Mouse (Mus musculus) MEL (cell line): Measurements from ENCODE around the gene Phkg2. TPM values are rescaled to one million over a fixed set of nuclear protein-coding genes. Genes with fewer than 3 reads are reported as not detected.

Experiments used
- DNase-seq: peaks from one replicate; pipeline ENCODE4 v3.0.0; 2011; ENCODE audit warnings: low read depth, low spot score
- H3K27ac ChIP-seq: 2 replicates; pipeline ENCODE4 v1.5.1; 2012; ENCODE audit warnings: low read depth, mild to moderate bottlenecking, control low read depth, low read length, moderate library complexity; ENCODE audit not compliant: control insufficient read depth
- H3K27me3 ChIP-seq, 2 experiments: fragments of 150-350 bp in 1 of 2; sonication (generic) in 1 of 2; 2 replicates each; pipeline ENCODE4 v1.6.1; 2012; ENCODE audit warnings: low read length in 2 of 2, mild to moderate bottlenecking in 2 of 2, improper control_type of control experiment in 1 of 2, moderate library complexity in 1 of 2; ENCODE audit not compliant: insufficient read depth in 2 of 2, control insufficient read depth in 1 of 2
- H3K36me3 ChIP-seq, 2 experiments: 2 replicates each; pipeline ENCODE4 v1.6.1; 2012 to 2014; ENCODE audit warnings: low read length in 2 of 2, improper control_type of control experiment in 1 of 2, inconsistent platforms in 1 of 2, mild to moderate bottlenecking in 1 of 2; ENCODE audit not compliant: insufficient read depth in 2 of 2, control insufficient read depth in 1 of 2
- H3K4me1 ChIP-seq, 2 experiments: fragments of 150-350 bp in 1 of 2; sonication (generic) in 1 of 2; 2 replicates each; pipeline ENCODE4 v1.6.1; 2012; ENCODE audit warnings: low read length in 2 of 2, improper control_type of control experiment in 1 of 2, mild to moderate bottlenecking in 1 of 2; ENCODE audit not compliant: insufficient read depth in 2 of 2, control insufficient read depth in 1 of 2
- H3K4me3 ChIP-seq, 2 experiments: fragments of 150-350 bp in 1 of 2; sonication (generic) in 1 of 2; 2 replicates each; pipeline ENCODE4 v1.5.1; 2012; ENCODE audit warnings: low read depth in 2 of 2, low read length in 2 of 2, mild to moderate bottlenecking in 2 of 2, moderate library complexity in 2 of 2, control low read depth in 1 of 2, improper control_type of control experiment in 1 of 2; ENCODE audit not compliant: control insufficient read depth in 1 of 2, insufficient read depth in 1 of 2
- H3K79me2 ChIP-seq: 2 replicates; pipeline ENCODE4 v1.6.1; 2012; ENCODE audit warnings: mild to moderate bottlenecking, low read length, moderate library complexity; ENCODE audit not compliant: control insufficient read depth, poor library complexity, insufficient read depth
- H3K9ac ChIP-seq: 2 replicates; pipeline ENCODE4 v1.6.1; 2012; ENCODE audit warnings: low read depth, mild to moderate bottlenecking, control low read depth, low read length, moderate library complexity; ENCODE audit not compliant: control insufficient read depth, poor library complexity, severe bottlenecking
- H3K9me3 ChIP-seq: fragments of 150-350 bp; sonication (generic); replicated peaks from 2 replicates; pipeline ENCODE4 v1.6.1; 2012; ENCODE audit warnings: mild to moderate bottlenecking, low read length, improper control_type of control experiment, moderate library complexity; ENCODE audit not compliant: insufficient read depth
- EP300 ChIP-seq, 2 experiments: IDR thresholded peaks; 2 replicates each; pipeline ENCODE4 v1.6.1; 2011; ENCODE audit warnings: improper control_type of control experiment in 2 of 2, low read length in 2 of 2, low read depth in 1 of 2, mild to moderate bottlenecking in 1 of 2
- ETS1 ChIP-seq: IDR thresholded peaks from 2 replicates; pipeline ENCODE4 v1.6.1; 2012; ENCODE audit warnings: low read depth, mild to moderate bottlenecking, inconsistent platforms, low read length, improper control_type of control experiment, moderate library complexity
- HCFC1 ChIP-seq: IDR thresholded peaks from 2 replicates; pipeline ENCODE4 v1.6.1; 2012; ENCODE audit warnings: low read depth, mild to moderate bottlenecking, inconsistent platforms, low read length, improper control_type of control experiment, moderate library complexity
- JUND ChIP-seq: IDR thresholded peaks from 2 replicates; pipeline ENCODE4 v1.6.1; 2011; ENCODE audit warnings: low read depth, mild to moderate bottlenecking, improper control_type of control experiment, low read length
- MAZ ChIP-seq: IDR thresholded peaks from 2 replicates; pipeline ENCODE4 v1.6.1; 2012; ENCODE audit warnings: low read depth, mild to moderate bottlenecking, inconsistent platforms, low read length, improper control_type of control experiment
- MEF2A ChIP-seq: IDR thresholded peaks from 2 replicates; pipeline ENCODE4 v1.6.1; 2014; ENCODE audit warnings: low read depth, mild to moderate bottlenecking, inconsistent platforms, low read length, improper control_type of control experiment; ENCODE audit not compliant: poor library complexity, insufficient replicate concordance, severe bottlenecking; ENCODE audit errors: extremely low read depth
- MYB ChIP-seq: IDR thresholded peaks from 2 replicates; pipeline ENCODE4 v1.6.1; 2011; ENCODE audit warnings: mild to moderate bottlenecking, low read depth, low read length, improper control_type of control experiment
- NELFE ChIP-seq: IDR thresholded peaks from 2 replicates; pipeline ENCODE4 v1.6.1; 2011; ENCODE audit warnings: low read depth, low read length, improper control_type of control experiment
- NRF1 ChIP-seq: IDR thresholded peaks from 2 replicates; pipeline ENCODE4 v1.6.1; 2014; ENCODE audit warnings: low read depth, mild to moderate bottlenecking, inconsistent platforms, low read length, improper control_type of control experiment, moderate library complexity; ENCODE audit not compliant: poor library complexity, insufficient read depth, severe bottlenecking
- POLR2A ChIP-seq, 2 experiments: IDR thresholded peaks; 2 replicates each; pipeline ENCODE4 v1.6.1; 2011 to 2012; ENCODE audit warnings: low read length in 2 of 2, mild to moderate bottlenecking in 2 of 2, control low read depth in 1 of 2, improper control_type of control experiment in 1 of 2, low read depth in 1 of 2, moderate library complexity in 1 of 2; ENCODE audit not compliant: control insufficient read depth in 1 of 2, insufficient read depth in 1 of 2, poor library complexity in 1 of 2
- POLR2AphosphoS2 ChIP-seq: IDR thresholded peaks from 2 replicates; pipeline ENCODE4 v1.6.1; 2011; ENCODE audit warnings: low read length, improper control_type of control experiment
- SIN3A ChIP-seq: IDR thresholded peaks from 2 replicates; pipeline ENCODE4 v1.6.1; 2012; ENCODE audit warnings: low read length, improper control_type of control experiment, inconsistent platforms
- TBP ChIP-seq: IDR thresholded peaks from 2 replicates; pipeline ENCODE4 v1.8.0; 2011; ENCODE audit warnings: low read depth, low read length, improper control_type of control experiment
- UBTF ChIP-seq: IDR thresholded peaks from 2 replicates; pipeline ENCODE4 v1.6.1; 2012; ENCODE audit warnings: low read depth, mild to moderate bottlenecking, inconsistent platforms, low read length, improper control_type of control experiment, moderate library complexity, borderline replicate concordance; ENCODE audit not compliant: insufficient read depth
- ZKSCAN1 ChIP-seq: IDR thresholded peaks from 2 replicates; pipeline ENCODE4 v1.6.1; 2012; ENCODE audit warnings: low read depth, mild to moderate bottlenecking, inconsistent platforms, low read length, improper control_type of control experiment, moderate library complexity
- ZMIZ1 ChIP-seq: IDR thresholded peaks from 2 replicates; pipeline ENCODE4 v1.6.1; 2012; ENCODE audit warnings: low read depth, mild to moderate bottlenecking, inconsistent platforms, low read length, improper control_type of control experiment, moderate library complexity
- ZNF384 ChIP-seq: IDR thresholded peaks from 2 replicates; pipeline ENCODE4 v1.6.1; 2012; ENCODE audit warnings: low read depth, mild to moderate bottlenecking, inconsistent platforms, low read length, improper control_type of control experiment
- polyA plus RNA-seq, 2 experiments: library from polyadenylated mRNA; stranded (reverse) in 1 of 2; unstranded in 1 of 2; fragments of >175 nt in 1 of 2; fragments of >200 nt in 1 of 2; gene quantifications; 2 replicates each; pipeline versions ENCODE4 v1.2.1 to v1.2.4; 2012; ENCODE audit warnings: low replicate concordance in 2 of 2, low read depth in 1 of 2; ENCODE audit not compliant: insufficient read length in 2 of 2, insufficient read depth in 1 of 2, missing spikeins in 1 of 2
- total RNA-seq: library from RNA; depleted of rRNA; stranded (reverse); fragments of 300-350 nt; gene quantifications from 2 replicates; pipeline ENCODE4 v1.2.3, GENCODE M21; 2012

Phkg2 gene
- total and polyA plus RNA-seq, 3 experiments, result 23.3 to 70.8 TPM; not detected in 1

DNA sequence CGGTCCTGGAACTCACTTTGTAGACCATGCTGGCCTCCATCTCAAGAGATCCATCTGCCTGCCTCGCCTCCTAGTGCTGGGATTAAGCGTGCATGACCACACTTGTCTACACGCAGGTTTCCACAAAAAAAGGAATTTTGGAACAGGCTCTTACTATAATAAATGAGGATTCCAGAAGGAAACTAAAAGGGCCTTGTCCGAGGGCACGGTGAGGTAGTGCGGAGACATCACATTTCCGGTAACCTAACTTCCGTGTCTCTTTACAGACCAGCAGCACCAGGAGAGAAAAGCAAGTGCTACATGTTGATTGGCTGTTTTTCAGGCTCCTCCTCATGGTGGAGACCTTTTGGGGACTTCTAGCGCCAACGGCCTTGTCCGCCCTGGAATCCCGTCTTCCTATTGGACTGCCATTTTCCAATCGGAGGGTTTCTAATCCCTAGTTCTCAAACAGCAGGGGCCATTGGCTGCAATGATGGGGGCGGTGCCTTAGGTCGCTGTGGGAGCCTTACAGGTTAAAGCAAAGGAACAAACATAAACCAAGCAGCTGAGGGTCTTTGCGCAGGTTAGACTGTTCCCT is at the start of gene Phkg2 (continued):
- TF ChIP-seq MEF2A (no peak), MAZ (peak; percentile 52; the same call in 1 of the 2 replicates)
- TF ChIP-seq, all 39 proteins: peak for 17

DNA sequence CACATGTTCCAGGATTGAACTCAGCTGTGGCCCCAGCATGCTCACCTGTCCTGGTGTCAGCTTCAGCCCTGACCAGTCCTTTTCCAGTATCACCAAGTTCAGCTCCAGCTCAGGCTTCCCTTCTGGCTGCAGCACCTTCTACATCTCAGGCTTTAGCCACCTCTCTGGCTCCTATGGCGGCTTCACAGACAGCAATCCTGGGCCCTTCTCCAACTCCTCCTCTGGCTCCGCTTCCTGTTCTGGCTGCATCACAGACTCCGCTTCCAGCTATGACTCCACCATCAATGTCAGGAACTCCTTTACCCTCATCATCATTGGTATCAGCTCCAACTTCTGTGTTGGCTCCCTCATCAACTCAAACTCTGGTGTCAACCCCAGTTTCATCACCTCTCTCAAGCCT is 31.5 kb upstream of the Phkg2 start:
- no peak for TF ChIP-seq HCFC1
- TF ChIP-seq POLR2AphosphoS2, result no peak
- TF ChIP-seq SIN3A, result no peak
- TF ChIP-seq MYB, result no peak
- TF ChIP-seq ZKSCAN1, result no peak
- no peak for TF ChIP-seq POLR2A (IDR thresholded peaks at IDR 0.05; ENCODE audit: control insufficient read depth in 1 of 2, insufficient read depth in 1 of 2, low read depth in 1 of 2, low read length in 2 of 2, poor library complexity in 1 of 2)
- TF ChIP-seq ZMIZ1, result no peak
- TF ChIP-seq ZNF384, result no peak
- TF ChIP-seq NRF1, result no peak
- no peak overlapping the region for H3K4me3 ChIP-seq

DNA sequence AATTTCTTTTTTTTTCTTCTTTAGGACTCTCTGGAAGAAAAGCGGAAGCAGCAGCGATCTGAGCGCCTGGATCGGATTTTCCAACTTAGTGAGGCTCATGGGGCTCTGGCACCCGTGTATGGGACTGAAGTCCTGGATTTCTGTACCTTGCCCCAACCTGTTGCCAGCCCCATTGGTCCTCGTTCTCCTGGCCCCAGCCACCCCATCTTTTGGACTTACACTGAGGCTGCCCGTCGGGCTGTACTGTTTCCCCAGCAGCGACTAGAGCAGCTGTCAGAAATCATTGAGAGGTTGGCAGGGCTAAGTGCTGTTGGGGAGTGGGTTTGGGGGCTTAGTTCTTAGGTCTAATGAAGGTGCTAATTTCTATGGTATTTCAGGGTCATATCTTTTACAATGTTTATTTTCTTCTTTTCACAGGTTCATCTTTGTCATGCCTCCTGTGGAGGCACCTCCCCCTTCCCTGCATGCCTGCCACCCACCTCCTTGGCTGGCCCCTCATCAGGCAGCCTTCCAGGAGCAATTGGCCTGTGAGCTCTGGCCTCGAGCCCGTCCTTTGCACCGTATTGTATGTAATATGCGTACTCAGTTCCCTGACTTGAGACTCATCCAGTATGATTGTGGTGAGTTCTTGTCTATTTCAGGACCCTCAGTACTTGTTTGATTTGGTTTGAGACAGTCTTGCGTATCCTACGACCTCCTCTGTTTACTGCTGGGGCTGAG is 23.9 kb upstream of the Phkg2 start:
- DNase-seq, result no peak
- no peak overlapping the region for H3K27ac ChIP-seq
- peaks cover 4% of the 10 kb centered on the region; the same call in 1 of the 2 replicates for H3K79me2 ChIP-seq
- H3K9me3 ChIP-seq, result no peaks in the 10 kb centered on the region
- H3K36me3 ChIP-seq, result peaks cover 0 to 52% of the 10 kb centered on the region in 2 experiments
- H3K27me3 ChIP-seq, result no peaks in the 10 kb centered on the region
- H3K4me3 ChIP-seq, result no peak overlapping the region
- TF ChIP-seq EP300 (IDR thresholded peaks at IDR 0.05; ENCODE audit: low read depth in 1 of 2, low read length in 2 of 2) (no peak), MEF2A (no peak), ZNF384 (no peak), ETS1 (no peak), UBTF (no peak), NELFE (no peak), JUND (no peak), TBP (no peak), SIN3A (no peak), NRF1 (no peak)
- H3K4me1 ChIP-seq, result no peaks in the 10 kb centered on the region
- H3K9ac ChIP-seq, result no peak overlapping the region

More for the DNA sequence above, 31.5 kb upstream of the Phkg2 start:
- Histone ChIP-seq H3K27me3 (no peaks in the 10 kb centered on the region), H3K9ac (no peak overlapping the region), H3K27ac (no peak overlapping the region), H3K79me2 (peaks cover 4% of the 10 kb centered on the region; the same call in 1 of the 2 replicates), H3K9me3 (no peaks in the 10 kb centered on the region), H3K36me3 (peaks cover 0 to 52% of the 10 kb centered on the region in 2 experiments; a peak in 3 of 4 replicates), H3K4me1 (no peaks in the 10 kb centered on the region)
- no peak for DNase-seq
